16 mouse cellular contexts compared by ENCODE assay signal in the genomic region with DNA sequence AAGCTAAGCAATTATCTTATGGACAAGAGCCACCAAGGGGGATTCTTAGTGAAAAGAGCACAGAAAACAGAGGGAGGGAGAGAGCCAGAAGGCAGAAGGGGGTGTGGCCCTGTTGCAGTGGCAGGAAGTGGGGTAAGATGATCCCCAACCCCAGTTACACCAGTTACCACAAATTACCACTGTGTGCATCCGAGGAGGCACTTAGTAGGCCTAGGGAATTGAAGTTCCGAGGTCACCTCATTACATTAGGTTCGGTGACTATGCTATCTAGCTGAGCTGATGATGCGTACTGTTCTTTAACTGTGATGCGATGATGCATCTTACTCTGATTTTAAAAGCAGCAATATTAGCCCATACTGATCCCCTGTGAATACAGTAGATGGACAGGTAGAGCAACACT. TPM values are rescaled to one million over a fixed set of nuclear protein-coding genes. Genes with fewer than 3 reads are reported as not detected.
DNase-seq lines count a peak whose midpoint lies in the region; ATAC-seq and TF ChIP-seq lines count a peak whose summit lies in the region.
"Had no signal": no experiment of that assay in that cellular context is flagged by ENCODE, and none has a peak within 500 bp of the region (broad histone marks: within the 10 kb centered on the region; RNA-seq: fewer than 3 reads in every experiment).

No protein-coding gene starts in this region.

- no peak overlapping the region for H3K9ac ChIP-seq in forebrain, embryonic 13.5 days
- H3K9ac ChIP-seq in liver, embryonic 12.5 days: no peak overlapping the region
- peak overlapping the region; percentile 7; the same call in 1 of the 2 replicates for H3K9ac ChIP-seq in liver, postnatal 0 days (replicated peaks)
- H3K9ac ChIP-seq in midbrain, postnatal 0 days (replicated peaks; ENCODE audit: low read length, poor library complexity, severe bottlenecking): no peak overlapping the region
- H3K9ac ChIP-seq: limb, embryonic 15.5 days had no signal

- no peaks in the 10 kb centered on the region for H3K9me3 ChIP-seq in forebrain, embryonic 13.5 days (replicated peaks)
- no peaks in the 10 kb centered on the region for H3K9me3 ChIP-seq in forebrain, embryonic 10.5 days
- H3K9me3 ChIP-seq in liver, embryonic 12.5 days (replicated peaks): no peaks in the 10 kb centered on the region
- no peaks in the 10 kb centered on the region for H3K9me3 ChIP-seq in liver, postnatal 0 days (ENCODE audit: low read length)
- no peaks in the 10 kb centered on the region for H3K9me3 ChIP-seq in midbrain, postnatal 0 days (ENCODE audit: low read length)
- H3K9me3 ChIP-seq: limb, embryonic 15.5 days had no signal

- TF ChIP-seq CTCF in liver, postnatal 0 days (IDR thresholded peaks at IDR 0.05; ENCODE audit: low read depth): no peak
- no peak for TF ChIP-seq CTCF in midbrain, postnatal 0 days (IDR thresholded peaks at IDR 0.05)

- WGBS in forebrain, embryonic 13.5 days: 92% methylated on average over 5 of the region's 5 CpGs
- 93% methylated on average over 5 of the region's 5 CpGs for WGBS in forebrain, embryonic 10.5 days
- 80% methylated on average over 5 of the region's 5 CpGs for WGBS in liver, embryonic 12.5 days (ENCODE audit: insufficient replicate concordance)
- 82% methylated on average over 5 of the region's 5 CpGs for WGBS in liver, postnatal 0 days (ENCODE audit: insufficient replicate concordance)
- WGBS in midbrain, postnatal 0 days: 93% methylated on average over 5 of the region's 5 CpGs

- H3K4me3 ChIP-seq in forebrain, embryonic 13.5 days: no peak overlapping the region
- H3K4me3 ChIP-seq in forebrain, embryonic 10.5 days: no peak overlapping the region
- no peak overlapping the region for H3K4me3 ChIP-seq in liver, embryonic 12.5 days
- H3K4me3 ChIP-seq in liver, postnatal 0 days (ENCODE audit: low read depth, low read length): no peak overlapping the region
- no peak overlapping the region for H3K4me3 ChIP-seq in midbrain, postnatal 0 days (ENCODE audit: low read depth, low read length)
- H3K4me3 ChIP-seq: limb, embryonic 15.5 days had no signal

- peaks cover 63% of the 10 kb centered on the region for H3K4me1 ChIP-seq in forebrain, embryonic 13.5 days
- H3K4me1 ChIP-seq in forebrain, embryonic 10.5 days: peaks cover 46% of the 10 kb centered on the region
- peaks cover 66% of the 10 kb centered on the region for H3K4me1 ChIP-seq in liver, embryonic 12.5 days
- H3K4me1 ChIP-seq in liver, postnatal 0 days (ENCODE audit: insufficient read depth): peaks cover 54% of the 10 kb centered on the region
- H3K4me1 ChIP-seq in midbrain, postnatal 0 days (ENCODE audit: insufficient read depth, low read length): peaks cover 9% of the 10 kb centered on the region; the same call in 1 of the 2 replicates

- H3K27ac ChIP-seq in forebrain, embryonic 13.5 days: no peak overlapping the region
- no peak overlapping the region for H3K27ac ChIP-seq in forebrain, embryonic 10.5 days
- H3K27ac ChIP-seq in liver, embryonic 12.5 days: peak overlapping the region; percentile 48; the same call in 1 of the 2 replicates
- H3K27ac ChIP-seq in liver, postnatal 0 days (ENCODE audit: low read depth): peak overlapping the region; percentile 77
- no peak overlapping the region for H3K27ac ChIP-seq in midbrain, postnatal 0 days (ENCODE audit: low read depth, low read length)
- H3K27ac ChIP-seq: limb, embryonic 15.5 days had no signal

- DNase-seq in forebrain, embryonic 10.5 days (ENCODE audit: extremely low spot score, low spot score): no peak
- DNase-seq in liver: no peak
- DNase-seq in liver, postnatal 0 days: no peak
- no peak for DNase-seq in midbrain, postnatal 0 days (ENCODE audit: low spot score)
- DNase-seq in urinary bladder, postnatal 4 days (ENCODE audit: low spot score in 2 of 2): no peak
- no peak for DNase-seq in cerebellum, adult 9-10 months
- DNase-seq: adrenal gland, adult 2 months; cerebellum, postnatal 10 days; gastrocnemius, postnatal 14 days; heart, postnatal 10 days; lung, postnatal 4 days; thymus, adult 18-20 months had no signal

- ATAC-seq in forebrain, embryonic 13.5 days: no peak
- ATAC-seq in liver, embryonic 12.5 days: no peak
- ATAC-seq in liver, postnatal 0 days: no peak
- ATAC-seq in midbrain, postnatal 0 days (ENCODE audit: low FRiP score): no peak
- ATAC-seq: inflammation-experienced regulatory T-cells, adult 6 months had no signal

- H3K4me2 ChIP-seq in forebrain, embryonic 13.5 days: peak overlapping the region; percentile 78
- H3K4me2 ChIP-seq in liver, embryonic 12.5 days: no peak overlapping the region
- H3K4me2 ChIP-seq in liver, postnatal 0 days (ENCODE audit: low read depth, low read length): peak overlapping the region; percentile 51
- peak overlapping the region; percentile 26; the same call in 1 of the 2 replicates for H3K4me2 ChIP-seq in midbrain, postnatal 0 days (ENCODE audit: low read depth, low read length, poor library complexity, severe bottlenecking)
- H3K4me2 ChIP-seq: limb, embryonic 15.5 days had no signal

- H3K36me3 ChIP-seq in forebrain, embryonic 13.5 days (ENCODE audit: poor library complexity, severe bottlenecking): peaks cover 63% of the 10 kb centered on the region
- peaks cover 70% of the 10 kb centered on the region for H3K36me3 ChIP-seq in forebrain, embryonic 10.5 days (replicated peaks)
- H3K36me3 ChIP-seq in liver, embryonic 12.5 days: peaks cover 68% of the 10 kb centered on the region
- peaks cover 56% of the 10 kb centered on the region for H3K36me3 ChIP-seq in liver, postnatal 0 days (replicated peaks; ENCODE audit: insufficient read depth, low read length)
- peaks cover 26% of the 10 kb centered on the region for H3K36me3 ChIP-seq in midbrain, postnatal 0 days (ENCODE audit: insufficient read depth, low read length)

- H3K27me3 ChIP-seq in forebrain, embryonic 13.5 days: no peaks in the 10 kb centered on the region
- H3K27me3 ChIP-seq in forebrain, embryonic 10.5 days (ENCODE audit: poor library complexity, severe bottlenecking): no peaks in the 10 kb centered on the region
- H3K27me3 ChIP-seq in liver, embryonic 12.5 days (replicated peaks): no peaks in the 10 kb centered on the region
- no peaks in the 10 kb centered on the region for H3K27me3 ChIP-seq in liver, postnatal 0 days (ENCODE audit: insufficient read depth, low read length)
- no peaks in the 10 kb centered on the region for H3K27me3 ChIP-seq in midbrain, postnatal 0 days (ENCODE audit: insufficient read depth, low read length)
- H3K27me3 ChIP-seq: limb, embryonic 15.5 days had no signal

- TF ChIP-seq EP300 in liver, postnatal 0 days (IDR thresholded peaks at IDR 0.05; ENCODE audit: low read depth): no peak

RNA-seq across cellular contexts. Expression of a gene that starts 4.2 kb away (rescaled TPM):
- 65.3 and 68.9 TPM in 2 replicates for polyA plus RNA-seq in forebrain, embryonic 13.5 days (2015; fragmentation: Nextera tagmentation; extraction: Ambion mirVana)
- polyA plus RNA-seq in forebrain, embryonic 10.5 days (2016; fragmentation: Nextera tagmentation; extraction: Ambion mirVana): 63.8 and 64.3 TPM in 2 replicates
- 39.4 and 40.4 TPM in 2 replicates for polyA plus RNA-seq in liver, embryonic 12.5 days (2016; fragmentation: Nextera tagmentation; extraction: Ambion mirVana)
- polyA plus RNA-seq in liver, postnatal 0 days (2015; fragmentation: Nextera tagmentation; extraction: Ambion mirVana): 26.6 and 30.1 TPM in 2 replicates
- total RNA-seq in midbrain, postnatal 0 days (2014; rRNA removed): 40.8 and 44.0 TPM in 2 replicates
- polyA plus RNA-seq in midbrain, postnatal 0 days (2015; fragmentation: Nextera tagmentation; extraction: Ambion mirVana): 24.1 and 26.5 TPM in 2 replicates

Comparison
In these comparisons a context has a peak if more than half of its experiments do, and no peak if none do; other contexts are left out.
1. H3K27ac ChIP-seq: peak in liver, embryonic 12.5 days (single experiment) and liver, postnatal 0 days (single experiment); none in forebrain, embryonic 13.5 days (single experiment), forebrain, embryonic 10.5 days (single experiment) and midbrain, postnatal 0 days (single experiment).